Mouse (Mus musculus) splenic B cell, adult 2 months (primary cell): ENCODE measurements around the gene Lgals3.

Source experiments
- DNase-seq: peaks from one replicate; pipeline ENCODE4 v3.0.0-alpha.2; 2011; ENCODE audit warnings: low read depth, low spot score
- H3K27me3 ChIP-seq: 2 replicates; pipeline ENCODE4 v1.6.1; 2012; ENCODE audit warnings: mild to moderate bottlenecking, low read length, moderate library complexity, mixed read lengths; ENCODE audit not compliant: control insufficient read depth, poor library complexity, insufficient read depth, severe bottlenecking
- H3K36me3 ChIP-seq: 2 replicates; pipeline ENCODE4 v1.6.1; 2012; ENCODE audit warnings: mild to moderate bottlenecking, low read length, moderate library complexity, mixed read lengths; ENCODE audit not compliant: control insufficient read depth, poor library complexity, insufficient read depth, severe bottlenecking

Gene Lgals3

GRCm38 (mm10) chr14:47386125-47386524, 18.6 kb downstream of the Lgals3 start:
- Histone ChIP-seq H3K27me3 (no peaks in the 10 kb centered on the region), H3K36me3 (no peaks in the 10 kb centered on the region; the same call in 1 of the 2 replicates)
- no peak for DNase-seq

- DNase-seq = no peak
- no peaks in the 10 kb centered on the region; the same call in 1 of the 2 replicates for H3K36me3 ChIP-seq
- no peaks in the 10 kb centered on the region for H3K27me3 ChIP-seq
Measured at GRCm38 (mm10) chr14:47393354-47394094, 26.0 kb downstream of the Lgals3 start.

GRCm38 (mm10) chr14:47395007-47395406, 27.5 kb downstream of the Lgals3 start:
- H3K36me3 ChIP-seq = no peaks in the 10 kb centered on the region
- H3K27me3 ChIP-seq = no peaks in the 10 kb centered on the region
- no peak for DNase-seq

GRCm38 (mm10) chr14:47395462-47396026, 28.0 kb downstream of the Lgals3 start:
- no peaks in the 10 kb centered on the region for H3K27me3 ChIP-seq
- DNase-seq = no peak
- H3K36me3 ChIP-seq = no peaks in the 10 kb centered on the region

- H3K36me3 ChIP-seq = no peaks in the 10 kb centered on the region
- H3K27me3 ChIP-seq = no peaks in the 10 kb centered on the region
- peak; percentile 69 for DNase-seq
Measured at GRCm38 (mm10) chr14:47396165-47396652, 28.7 kb downstream of the Lgals3 start.

GRCm38 (mm10) chr14:47402735-47403134, 35.2 kb downstream of the Lgals3 start:
- H3K27me3 ChIP-seq = no peaks in the 10 kb centered on the region
- H3K36me3 ChIP-seq = no peaks in the 10 kb centered on the region
- no peak for DNase-seq

- H3K27me3 ChIP-seq = no peaks in the 10 kb centered on the region
- DNase-seq = no peak
- no peaks in the 10 kb centered on the region for H3K36me3 ChIP-seq
Measured at GRCm38 (mm10) chr14:47406000-47406399, 38.4 kb downstream of the Lgals3 start.

- no peak for DNase-seq
- Histone ChIP-seq H3K27me3 (no peaks in the 10 kb centered on the region), H3K36me3 (0 out of 2 replicates have a peak, but pooled peaks cover 1% of the 10 kb centered on the region)
Measured at GRCm38 (mm10) chr14:47417346-47417745, 49.8 kb downstream of the Lgals3 start.

GRCm38 (mm10) chr14:47417775-47418665, 50.5 kb downstream of the Lgals3 start, which contains the start of gene Dlgap5:
Gene Dlgap5, minus strand, starts transcription at chr14:47418407.
- no peaks in the 10 kb centered on the region for H3K27me3 ChIP-seq
- peak; percentile 94 for DNase-seq
- 0 out of 2 replicates have a peak, but pooled peaks cover 1% of the 10 kb centered on the region for H3K36me3 ChIP-seq

GRCm38 (mm10) chr14:47418666-47418991, 51.1 kb downstream of the Lgals3 start:
- no peaks in the 10 kb centered on the region for H3K27me3 ChIP-seq
- DNase-seq = no peak
- H3K36me3 ChIP-seq = 0 out of 2 replicates have a peak, but pooled peaks cover 1% of the 10 kb centered on the region

- no peak for DNase-seq
- no peaks in the 10 kb centered on the region for H3K27me3 ChIP-seq
- H3K36me3 ChIP-seq = 0 out of 2 replicates have a peak, but pooled peaks cover 1% of the 10 kb centered on the region
Measured at GRCm38 (mm10) chr14:47419034-47419625, 51.6 kb downstream of the Lgals3 start.

- Histone ChIP-seq H3K36me3 (0 out of 2 replicates have a peak, but pooled peaks cover 1% of the 10 kb centered on the region), H3K27me3 (no peaks in the 10 kb centered on the region)
- DNase-seq = no peak
Measured at GRCm38 (mm10) chr14:47419723-47420276, 52.2 kb downstream of the Lgals3 start.

- Histone ChIP-seq H3K36me3 (no peaks in the 10 kb centered on the region), H3K27me3 (no peaks in the 10 kb centered on the region)
- DNase-seq = no peak
Measured at GRCm38 (mm10) chr14:47421606-47422005, 54.1 kb downstream of the Lgals3 start.

- Histone ChIP-seq H3K27me3 (no peaks in the 10 kb centered on the region), H3K36me3 (no peaks in the 10 kb centered on the region)
- DNase-seq = no peak
Measured at GRCm38 (mm10) chr14:47422466-47422865, 54.9 kb downstream of the Lgals3 start.
